Mouse (Mus musculus) heart, embryonic 12.5 days (tissue): ENCODE data around the gene Bfsp2. TPM values are rescaled to one million over a fixed set of nuclear protein-coding genes. Genes with fewer than 3 reads are reported as not detected.

ENCODE experiments used
- ATAC-seq: fragments of 200-750 bp; cut with Nextera tagmentation; 2 replicates; pipeline ENCODE4 v1.8.0; 2017; ENCODE audit warnings: moderate TSS enrichment, moderate library complexity; ENCODE audit not compliant: insufficient number of reproducible peaks, low FRiP score
- H3K27ac ChIP-seq: fragments of 300-500 bp; sonication (generic); 2 replicates; pipeline ENCODE4 v1.5.1; 2016; ENCODE audit warnings: mild to moderate bottlenecking, moderate library complexity; ENCODE audit not compliant: poor library complexity, severe bottlenecking
- H3K27me3 ChIP-seq: fragments of 300-500 bp; sonication (generic); replicated peaks from 2 replicates; pipeline ENCODE4 v1.6.1; 2016; ENCODE audit warnings: mild to moderate bottlenecking, moderate library complexity
- H3K36me3 ChIP-seq: fragments of 300-500 bp; sonication (generic); 2 replicates; pipeline ENCODE4 v1.6.1; 2016; ENCODE audit warnings: mild to moderate bottlenecking, moderate library complexity
- H3K4me1 ChIP-seq: fragments of 300-500 bp; sonication (generic); replicated peaks from 2 replicates; pipeline ENCODE4 v1.6.1; 2016; ENCODE audit warnings: mild to moderate bottlenecking
- H3K4me2 ChIP-seq: fragments of 300-500 bp; sonication (generic); 2 replicates; pipeline ENCODE4 v1.6.1; 2016; ENCODE audit warnings: mild to moderate bottlenecking, moderate library complexity
- H3K4me3 ChIP-seq: fragments of 300-500 bp; sonication (generic); 2 replicates; pipeline ENCODE4 v1.5.1; 2016; ENCODE audit warnings: mild to moderate bottlenecking
- H3K9ac ChIP-seq: fragments of 300-500 bp; sonication (generic); 2 replicates; pipeline ENCODE4 v1.6.1; 2016; ENCODE audit warnings: mild to moderate bottlenecking, moderate library complexity
- H3K9me3 ChIP-seq: fragments of 300-500 bp; sonication (generic); replicated peaks from 2 replicates; pipeline ENCODE4 v1.6.1; 2016; ENCODE audit warnings: mild to moderate bottlenecking, moderate library complexity
- WGBS: fragments of 180-500 bp; shearing (Covaris S2); methylation state at CpG from one replicate; pipeline ENCODE4 v1.1.7; 2016; 5-methylcytosine and 5-hydroxymethylcytosine counted together
- polyA plus RNA-seq: library from polyadenylated mRNA; unstranded; fragments of >200 nt; fragmentation: Nextera tagmentation; extraction: Ambion mirVana; gene quantifications from 2 replicates; pipeline ENCODE4 v1.2.1, GENCODE M21; 2016

Gene Bfsp2
- polyA plus RNA-seq, 1 experiment from 2014 or later = 0.37 TPM

DNA sequence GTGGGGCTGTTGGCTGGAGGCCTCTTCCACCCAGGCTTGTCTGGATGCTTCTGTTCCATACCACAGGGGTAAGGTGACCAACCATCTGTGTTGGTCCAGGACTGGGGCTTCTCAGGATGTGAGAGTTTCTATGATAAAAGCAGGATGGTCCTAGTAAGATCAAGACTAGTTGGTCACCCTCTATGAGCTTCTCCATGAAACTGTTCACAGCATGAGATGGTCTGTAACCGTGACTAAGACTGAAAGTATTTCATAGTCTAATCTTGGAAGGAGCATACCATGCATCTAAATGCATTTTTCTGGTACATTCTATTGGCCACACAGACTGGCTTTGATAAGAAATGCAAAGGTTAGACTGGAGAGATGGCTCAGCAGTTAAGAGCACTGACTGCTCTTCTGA, 96.6 kb downstream of the Bfsp2 start:
- ATAC-seq = no peak
- Histone ChIP-seq H3K9me3 (no peaks in the 10 kb centered on the region), H3K4me3 (no peak overlapping the region), H3K9ac (no peak overlapping the region), H3K27ac (no peak overlapping the region), H3K4me2 (no peak overlapping the region), H3K36me3 (no peaks in the 10 kb centered on the region), H3K4me1 (peaks cover 18% of the 10 kb centered on the region), H3K27me3 (no peaks in the 10 kb centered on the region)
- WGBS = 83% methylated on average over 1 of the region's 1 CpGs

DNA sequence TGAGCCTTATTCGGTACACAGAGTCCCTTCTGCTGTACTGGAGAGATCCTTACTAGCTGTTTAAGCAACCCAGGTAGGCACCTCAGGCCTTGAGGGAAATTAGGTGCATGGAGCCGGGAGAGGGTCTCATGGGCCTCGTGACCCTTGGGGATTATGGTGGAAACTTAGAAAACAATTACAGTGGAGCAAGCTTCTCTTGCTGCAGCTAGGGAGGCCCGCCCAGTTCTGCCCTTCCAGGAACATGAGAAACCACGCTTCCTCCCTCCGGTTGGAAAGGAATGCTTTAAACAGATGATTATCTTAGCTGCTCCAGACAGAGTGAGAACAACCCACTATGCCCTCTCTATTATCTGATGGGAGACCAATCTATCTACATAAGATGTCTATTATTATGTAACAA, 97.2 kb downstream of the Bfsp2 start:
- H3K9me3 ChIP-seq = no peaks in the 10 kb centered on the region
- no peak overlapping the region for H3K27ac ChIP-seq
- no peaks in the 10 kb centered on the region for H3K27me3 ChIP-seq
- WGBS = 49% methylated on average over 6 of the region's 6 CpGs
- H3K4me1 ChIP-seq = peaks cover 18% of the 10 kb centered on the region
- no peak overlapping the region for H3K4me3 ChIP-seq
- H3K9ac ChIP-seq = no peak overlapping the region
- no peaks in the 10 kb centered on the region for H3K36me3 ChIP-seq
- no peak overlapping the region for H3K4me2 ChIP-seq
- ATAC-seq = no peak

DNA sequence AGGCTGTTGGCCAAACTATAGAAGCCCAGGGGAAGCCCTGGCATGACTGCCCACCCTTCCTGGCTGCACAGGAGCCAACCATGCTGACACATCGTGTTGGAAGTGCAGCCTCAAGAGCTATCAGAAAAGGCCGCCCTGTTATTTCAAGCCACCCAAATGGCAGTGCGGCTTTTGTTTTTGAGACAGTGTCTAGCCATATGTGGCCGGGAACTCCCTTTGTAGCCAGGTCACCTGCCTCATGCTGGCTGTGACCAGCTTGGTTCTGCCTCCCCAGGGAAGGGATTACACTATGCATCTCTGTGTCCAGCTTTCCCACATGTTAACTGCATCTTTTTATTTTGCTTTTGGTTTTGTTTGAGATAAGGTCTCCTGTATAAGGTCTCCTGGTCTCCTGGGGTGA, 99.7 kb downstream of the Bfsp2 start:
- H3K4me2 ChIP-seq = no peak overlapping the region
- no peak overlapping the region for H3K9ac ChIP-seq
- peaks cover 20% of the 10 kb centered on the region for H3K4me1 ChIP-seq
- no peak overlapping the region for H3K4me3 ChIP-seq
- no peaks in the 10 kb centered on the region for H3K36me3 ChIP-seq
- 80% methylated on average over 4 of the region's 4 CpGs for WGBS
- H3K9me3 ChIP-seq = no peaks in the 10 kb centered on the region
- no peak for ATAC-seq
- H3K27me3 ChIP-seq = no peaks in the 10 kb centered on the region
- no peak overlapping the region for H3K27ac ChIP-seq

DNA sequence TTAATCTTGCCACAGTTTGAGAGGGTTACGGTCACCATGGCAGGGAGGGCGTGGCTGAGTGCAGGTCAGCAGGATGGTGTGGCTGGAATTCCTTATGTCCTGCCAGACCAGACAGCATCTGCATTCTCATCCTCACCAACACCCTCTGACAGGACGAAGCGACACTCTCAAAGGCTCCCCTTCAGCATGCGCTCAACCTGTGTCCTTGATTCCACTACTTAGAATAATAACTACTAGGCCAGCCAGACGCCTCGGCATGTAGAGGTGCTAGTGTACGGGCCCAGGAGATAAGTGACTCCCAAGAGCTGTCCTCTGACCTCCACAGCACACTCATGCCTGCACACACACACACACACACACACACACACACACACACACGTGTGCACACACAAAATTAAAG, 101.0 kb downstream of the Bfsp2 start:
- Histone ChIP-seq H3K9ac (no peak overlapping the region), H3K27ac (no peak overlapping the region; the same call in 1 of the 2 replicates), H3K4me2 (no peak overlapping the region), H3K27me3 (no peaks in the 10 kb centered on the region), H3K36me3 (no peaks in the 10 kb centered on the region), H3K4me1 (peaks cover 20% of the 10 kb centered on the region), H3K4me3 (no peak overlapping the region), H3K9me3 (no peaks in the 10 kb centered on the region)
- 43% methylated on average over 9 of the region's 9 CpGs for WGBS
- ATAC-seq = no peak

DNA sequence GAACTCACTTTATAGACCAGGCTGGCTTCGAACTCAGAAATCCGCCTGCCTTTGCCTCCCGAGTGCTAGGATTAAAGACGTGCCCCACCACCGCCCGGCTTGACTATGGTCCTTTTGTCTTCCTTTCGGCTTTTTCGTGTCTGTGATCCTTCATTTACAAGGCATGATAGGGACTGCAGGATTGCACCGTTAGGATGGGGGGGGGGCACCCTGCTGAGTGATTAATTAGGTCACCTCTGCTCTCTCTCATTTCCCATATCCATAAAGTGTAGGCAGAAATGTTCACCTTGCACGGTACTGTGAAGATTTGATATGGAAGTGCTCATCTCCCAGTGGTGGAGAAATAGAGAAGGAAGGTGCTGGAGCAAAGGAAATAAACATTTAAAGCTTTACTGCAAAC, 101.5 kb downstream of the Bfsp2 start:
- H3K27me3 ChIP-seq = no peaks in the 10 kb centered on the region
- no peak overlapping the region for H3K27ac ChIP-seq
- no peak overlapping the region for H3K4me3 ChIP-seq
- H3K36me3 ChIP-seq = no peaks in the 10 kb centered on the region
- 65% methylated on average over 10 of the region's 10 CpGs for WGBS
- no peak overlapping the region for H3K4me2 ChIP-seq
- no peak for ATAC-seq
- peaks cover 20% of the 10 kb centered on the region for H3K4me1 ChIP-seq
- no peak overlapping the region for H3K9ac ChIP-seq
- no peaks in the 10 kb centered on the region for H3K9me3 ChIP-seq

DNA sequence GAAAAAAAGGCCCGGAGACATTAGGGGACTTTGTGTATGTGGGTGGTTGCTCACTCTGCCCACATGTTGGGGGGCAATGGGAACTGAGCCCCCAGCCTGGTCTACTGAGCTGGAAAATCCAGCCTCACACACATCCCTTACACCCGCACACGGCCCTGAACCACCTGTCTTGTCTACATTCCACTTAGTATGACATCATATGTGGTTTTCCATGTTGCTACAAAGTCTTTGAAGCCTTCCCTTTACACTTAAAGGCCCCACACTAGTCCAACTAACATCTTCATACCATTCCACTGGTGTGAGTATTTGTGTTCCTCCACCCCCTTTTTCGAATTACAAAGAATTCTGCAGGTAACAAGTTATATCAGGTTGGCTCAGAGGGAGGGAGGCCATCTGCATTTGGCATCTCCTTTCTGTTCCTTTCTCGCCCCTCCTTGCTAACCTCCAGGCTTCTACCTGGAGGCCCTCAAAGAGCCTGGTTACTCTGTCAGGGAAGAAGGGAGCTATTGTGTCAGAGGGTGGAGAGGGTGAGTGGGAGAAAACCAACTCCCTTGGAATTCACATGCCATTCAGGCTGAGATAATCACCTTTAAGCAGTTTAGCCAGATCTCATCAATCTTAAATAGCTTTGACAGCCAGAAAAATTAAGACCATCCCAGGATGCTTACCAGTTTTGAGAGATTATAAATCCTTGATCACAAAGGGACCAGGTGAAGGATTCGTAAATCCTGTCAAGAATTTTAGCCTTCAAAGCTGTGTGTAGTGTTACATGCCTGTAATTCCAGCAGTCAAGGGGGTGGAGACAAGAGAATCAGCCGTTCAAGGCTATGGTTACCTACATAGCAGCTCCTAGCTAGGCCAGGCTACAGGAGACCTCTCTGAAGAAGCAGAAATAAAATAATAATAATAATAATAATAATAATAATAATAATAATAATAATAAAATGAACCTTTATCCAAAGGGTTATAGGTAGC, 103.6 kb downstream of the Bfsp2 start:
- no peak for ATAC-seq
- Histone ChIP-seq H3K4me1 (peaks cover 21% of the 10 kb centered on the region), H3K9ac (no peak overlapping the region), H3K27ac (no peak overlapping the region), H3K36me3 (no peaks in the 10 kb centered on the region), H3K4me2 (no peak overlapping the region), H3K9me3 (no peaks in the 10 kb centered on the region), H3K4me3 (no peak overlapping the region), H3K27me3 (no peaks in the 10 kb centered on the region)
- 52% methylated on average over 7 of the region's 7 CpGs for WGBS

Other genes starting within 250 kb of the Bfsp2 start
- gene Trf, start 250.0 kb downstream of the Bfsp2 start, polyA plus RNA-seq = 35.9 and 80.5 TPM in 2 replicates
- 7.6 and 8.1 TPM in 2 replicates for gene 1300017J02Rik, start 175.3 kb downstream of the Bfsp2 start, polyA plus RNA-seq
- 59.0 and 64.7 TPM in 2 replicates for gene Topbp1, start 175.2 kb downstream of the Bfsp2 start, polyA plus RNA-seq
- gene Cdv3, start 114.6 kb downstream of the Bfsp2 start, polyA plus RNA-seq = 97.8 and 103 TPM in 2 replicates